Mouse (Mus musculus): ENCODE data around the gene Cfap74. TPM values are rescaled to one million over a fixed set of nuclear protein-coding genes. Genes with fewer than 3 reads are reported as not detected.
A peak's percentile ranks its signal among the peaks of the same experiment; 100 is the strongest.

The Cfap74 gene
- total RNA-seq, 2 experiments from 2014 or later, result 15.1 to 17.7 TPM

DNA sequence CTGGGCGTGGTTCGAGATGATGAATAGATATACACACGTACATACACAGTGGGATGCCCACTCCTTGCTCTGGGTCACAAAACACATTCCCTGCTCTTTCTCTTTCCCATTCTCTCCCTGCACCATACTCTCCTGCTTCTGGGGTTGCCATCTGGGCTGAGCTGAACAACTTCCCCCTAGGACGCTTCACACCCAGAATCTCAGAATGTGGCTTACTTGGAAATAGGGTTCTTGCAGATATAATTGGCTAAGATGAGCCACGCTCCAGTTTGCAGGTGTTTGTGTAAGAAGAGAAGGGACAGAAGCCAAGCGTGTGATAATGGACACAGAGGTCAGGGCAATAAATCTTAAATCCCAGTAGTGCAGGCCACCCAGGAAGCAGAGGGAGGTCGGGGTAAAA lies 27.0 kb upstream of the Cfap74 start:
- TF ChIP-seq CTCF (IDR thresholded peaks at IDR 0.05), result no peak
- Histone ChIP-seq H3K27ac (peak overlapping the region; percentile 92), H3K4me3 (no peak overlapping the region)
- intact Hi-C loops (cut with DNase I), result no loop called here
- no peak for DNase-seq (ENCODE audit: extremely low spot score in 1 of 2, low spot score in 2 of 2)

DNA sequence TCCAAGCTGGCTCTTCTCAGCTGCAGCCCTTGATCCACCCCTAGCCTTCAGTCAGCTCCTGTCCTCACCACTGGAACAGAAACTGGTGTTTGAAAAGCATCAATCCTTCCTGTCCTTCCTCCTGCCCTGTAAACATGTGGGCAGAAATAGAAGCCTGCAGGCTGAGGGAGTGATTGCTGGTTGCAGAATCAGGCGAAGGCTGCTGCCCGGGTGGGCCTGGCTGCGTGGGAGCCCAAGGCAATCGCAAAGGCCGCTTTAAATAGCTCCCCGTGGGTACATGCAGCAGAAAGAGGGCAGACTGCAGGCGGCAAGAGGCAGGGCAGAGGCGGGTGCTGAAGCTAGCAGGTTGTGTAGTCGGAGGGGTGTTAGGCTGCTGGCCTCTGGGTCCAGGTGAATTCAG lies 26.2 kb upstream of the Cfap74 start:
- peak; percentile 65 to 69 for DNase-seq (ENCODE audit: extremely low spot score in 1 of 2, low spot score in 2 of 2)
- peak overlapping the region; percentile 92 for H3K27ac ChIP-seq
- H3K4me3 ChIP-seq, result no peak overlapping the region
- no peak; the same call in 1 of the 2 replicates for TF ChIP-seq CTCF (IDR thresholded peaks at IDR 0.05)
- intact Hi-C loops (cut with DNase I), result no loop called here

DNA sequence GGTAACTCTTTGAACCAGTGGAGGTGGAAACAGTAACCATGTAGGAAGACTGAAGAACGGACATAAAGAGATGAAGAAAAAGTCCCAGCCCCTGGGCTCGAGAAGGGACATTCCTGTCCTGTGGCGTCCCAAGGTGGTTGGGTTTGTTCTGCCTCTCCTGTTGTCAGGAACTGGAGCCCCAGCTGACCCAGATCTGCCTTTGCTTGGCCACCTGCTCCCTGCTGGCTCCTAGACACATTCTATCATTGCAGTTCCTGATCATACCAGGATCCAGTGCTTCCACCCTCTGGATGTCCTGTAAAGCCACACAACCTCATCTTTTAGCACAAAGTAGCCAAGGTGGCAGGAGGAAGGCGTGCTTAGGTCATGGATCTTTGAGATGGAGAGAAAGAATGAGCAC lies 25.7 kb upstream of the Cfap74 start:
- Histone ChIP-seq H3K4me3 (no peak overlapping the region), H3K27ac (peak overlapping the region; percentile 92)
- no peak for DNase-seq (ENCODE audit: extremely low spot score in 1 of 2, low spot score in 2 of 2)
- no peak for TF ChIP-seq CTCF (IDR thresholded peaks at IDR 0.05)
- intact Hi-C loops (cut with DNase I), result no loop called here

DNA sequence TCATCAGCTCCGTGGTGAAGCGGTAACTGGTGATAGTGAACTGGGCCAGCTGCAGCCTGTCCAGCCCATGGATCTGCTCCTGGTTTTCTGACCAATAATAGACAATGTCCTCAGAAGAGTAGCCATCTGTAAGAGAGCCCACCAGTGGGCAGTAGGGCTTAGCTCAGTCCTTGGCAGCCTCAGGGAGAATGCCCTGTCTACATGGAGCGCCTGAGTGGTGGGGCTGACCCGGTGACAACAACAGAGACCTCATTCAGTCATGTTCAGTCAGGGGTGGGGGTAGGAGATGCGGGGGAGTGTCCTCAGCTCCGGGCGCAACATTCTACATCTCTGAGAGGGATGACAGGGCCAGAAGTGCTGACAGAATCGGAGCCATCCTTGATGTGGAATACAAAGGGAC lies 21.8 kb upstream of the Cfap74 start:
- DNase-seq (ENCODE audit: extremely low spot score in 1 of 2, low spot score in 2 of 2), result no peak
- Histone ChIP-seq H3K4me3 (no peak overlapping the region), H3K27ac (no peak overlapping the region)
- no peak for TF ChIP-seq CTCF (IDR thresholded peaks at IDR 0.05)
- intact Hi-C loops (cut with DNase I), result no loop called here

DNA sequence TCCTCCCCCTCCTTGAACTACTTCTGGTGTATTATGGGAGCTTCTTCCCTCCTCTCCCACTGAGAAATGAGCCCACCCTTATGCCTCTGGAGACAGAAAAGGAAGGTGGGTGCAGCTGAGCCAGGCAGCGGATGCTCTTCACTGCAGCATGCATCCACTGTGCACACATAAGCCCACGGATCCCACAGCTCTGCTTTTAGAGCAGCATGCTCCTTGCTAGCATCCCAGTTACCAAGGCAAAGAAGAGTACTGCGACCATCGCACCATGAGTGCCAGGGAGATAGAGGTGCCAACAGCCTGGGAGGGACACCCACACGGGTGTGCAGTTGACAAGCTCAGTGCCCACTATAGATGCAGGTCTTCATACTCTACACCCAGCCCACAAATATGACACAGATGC lies 13.5 kb upstream of the Cfap74 start:
- intact Hi-C loops (cut with DNase I), result no loop called here
- H3K27ac ChIP-seq, result peak overlapping the region; percentile 76
- DNase-seq (ENCODE audit: extremely low spot score in 1 of 2, low spot score in 2 of 2), result peak; percentile 55 to 56
- H3K4me3 ChIP-seq, result peak overlapping the region; percentile 77
- no peak for TF ChIP-seq CTCF (IDR thresholded peaks at IDR 0.05)

DNA sequence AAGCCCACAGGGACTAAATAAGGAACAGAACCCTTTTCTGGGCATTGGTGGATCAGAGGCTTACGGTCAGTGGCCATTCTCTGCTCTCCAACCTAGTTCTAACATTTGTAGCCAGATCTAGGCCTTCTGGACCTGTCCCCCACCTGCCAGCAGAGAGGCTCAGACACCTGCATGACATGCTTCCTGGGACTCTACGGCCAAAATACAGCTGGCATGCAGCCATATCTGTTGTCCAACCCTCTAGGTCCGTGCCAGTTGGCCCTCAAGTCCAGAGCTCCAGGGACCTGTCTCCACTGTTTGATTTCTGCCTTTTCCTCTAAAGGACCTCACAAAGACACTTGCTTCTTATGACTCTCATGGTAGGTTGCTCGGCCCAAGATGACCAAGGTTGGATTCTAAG lies 12.2 kb upstream of the Cfap74 start:
- no peak for TF ChIP-seq CTCF (IDR thresholded peaks at IDR 0.05)
- Histone ChIP-seq H3K27ac (peak overlapping the region; percentile 76), H3K4me3 (peak overlapping the region; percentile 77)
- no peak for DNase-seq (ENCODE audit: extremely low spot score in 1 of 2, low spot score in 2 of 2)
- intact Hi-C loops (cut with DNase I), result no loop called here

DNA sequence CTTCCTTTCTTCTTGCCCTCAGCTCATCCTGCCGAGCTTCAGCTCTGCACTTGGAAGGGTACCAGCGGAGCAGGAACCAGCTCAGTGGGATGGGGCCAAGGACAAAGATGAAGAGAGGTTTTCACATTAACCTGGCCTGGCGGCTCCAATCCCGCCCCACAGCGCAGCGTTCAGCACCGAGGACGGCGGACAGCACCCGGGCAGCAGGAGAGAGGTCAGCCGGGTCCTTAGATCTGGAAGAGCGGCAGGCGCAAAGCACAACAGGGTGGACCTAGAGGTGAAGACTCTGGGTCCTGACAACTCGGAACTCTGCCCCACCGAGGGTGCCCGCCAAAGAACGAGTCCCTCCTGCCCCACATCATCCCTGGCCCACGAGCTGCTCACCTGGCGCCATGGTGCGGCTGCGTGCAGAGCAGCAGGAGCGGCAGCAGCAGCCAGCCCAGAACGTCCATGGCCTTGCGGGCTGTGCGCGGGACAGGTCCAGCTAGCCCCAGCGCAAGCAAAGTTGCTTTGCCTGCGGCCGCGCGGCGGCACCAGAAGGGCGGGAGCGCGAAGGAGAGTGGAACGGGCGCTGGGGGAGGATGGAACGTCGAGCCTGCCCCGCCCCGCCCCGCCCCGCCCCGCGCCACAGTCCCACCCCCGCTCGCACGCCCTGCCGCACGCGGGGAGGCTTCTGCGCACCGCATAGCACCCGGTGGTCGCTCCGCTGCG lies 11.3 kb upstream of the Cfap74 start, which contains the start of gene Gabrd:
Gene Gabrd (minus strand): TSS at position 602 of the 711 bp plus-strand sequence.
- intact Hi-C loops (cut with DNase I), result no loop called here
- peak; percentile 58 to 69 for DNase-seq (ENCODE audit: extremely low spot score in 1 of 2, low spot score in 2 of 2)
- peak within 1 kb of the TSS; percentile 76 for H3K27ac ChIP-seq

DNA sequence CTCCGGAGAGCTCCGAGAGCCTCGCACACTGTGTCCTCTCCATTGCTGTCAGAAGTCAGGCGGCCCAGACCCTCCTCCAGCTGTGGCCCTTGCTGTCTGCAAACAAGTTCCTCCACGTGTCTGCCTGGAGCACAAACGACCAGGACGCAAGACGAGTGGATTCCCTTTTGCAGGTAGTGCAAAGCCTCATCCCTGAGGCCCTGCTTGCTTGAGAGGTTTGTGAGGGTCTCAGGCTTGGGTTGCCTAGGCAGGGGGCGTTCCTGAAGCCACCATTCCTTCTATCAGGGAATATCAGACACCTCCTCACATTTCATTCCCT lies 10.8 kb upstream of the Cfap74 start:
- Histone ChIP-seq H3K27ac (peak overlapping the region; percentile 50; the same call in 1 of the 2 replicates), H3K4me3 (peak overlapping the region; percentile 77)
- no peak for TF ChIP-seq CTCF (IDR thresholded peaks at IDR 0.05)
- intact Hi-C loops (cut with DNase I), result no loop called here
- no peak for DNase-seq (ENCODE audit: extremely low spot score in 1 of 2, low spot score in 2 of 2)

More for the DNA sequence above, 11.3 kb upstream of the Cfap74 start, which contains the start of gene Gabrd:
- peak within 1 kb of the TSS; percentile 77 for H3K4me3 ChIP-seq
- no peak for TF ChIP-seq CTCF (IDR thresholded peaks at IDR 0.05)

DNA sequence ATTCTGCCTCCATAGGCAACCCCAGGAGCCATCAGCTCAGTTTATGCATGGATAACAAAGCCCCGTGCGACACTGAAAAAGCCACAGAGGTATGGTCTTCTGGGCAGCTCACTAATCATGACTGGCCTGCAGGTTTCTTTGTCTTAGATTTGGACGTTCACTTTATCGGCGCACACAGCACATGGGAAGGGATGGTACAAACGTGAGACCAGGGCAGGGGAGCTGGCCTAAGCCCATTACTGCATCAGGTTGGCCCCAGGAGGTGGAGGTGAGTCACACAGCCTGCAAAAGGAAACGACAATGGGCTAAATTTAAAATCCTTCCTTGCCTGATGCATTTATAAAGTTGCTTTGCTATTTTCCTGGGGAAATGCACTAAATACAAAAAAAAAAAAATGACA lies 7.9 kb upstream of the Cfap74 start:
- Histone ChIP-seq H3K4me3 (no peak overlapping the region), H3K27ac (no peak overlapping the region)
- intact Hi-C loops (cut with DNase I), result no loop called here
- TF ChIP-seq CTCF (IDR thresholded peaks at IDR 0.05), result no peak
- no peak for DNase-seq (ENCODE audit: extremely low spot score in 1 of 2, low spot score in 2 of 2)

DNA sequence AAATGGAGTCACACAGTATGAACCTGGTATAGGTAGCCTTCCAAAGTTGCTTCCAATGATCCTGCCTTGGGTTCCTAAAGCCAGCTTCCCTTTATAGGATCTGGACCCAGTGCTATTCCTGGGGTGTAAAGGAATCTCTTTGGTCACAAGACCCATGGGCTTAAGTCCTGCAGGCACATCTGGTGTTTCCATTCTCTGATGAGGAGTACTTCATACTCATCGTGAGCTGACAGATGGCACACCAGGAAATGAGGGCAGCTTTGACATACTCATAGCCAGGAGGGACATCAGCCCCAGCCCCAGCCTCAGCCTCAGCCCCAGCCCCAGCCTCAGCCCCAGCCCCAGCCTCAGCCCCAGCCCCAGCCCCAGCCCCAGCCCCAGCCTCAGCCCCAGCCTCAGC lies 6.5 kb upstream of the Cfap74 start:
- no peak overlapping the region for H3K27ac ChIP-seq
- H3K4me3 ChIP-seq, result no peak overlapping the region
- intact Hi-C loops (cut with DNase I), result no loop called here
- no peak for DNase-seq (ENCODE audit: extremely low spot score in 1 of 2, low spot score in 2 of 2)
- TF ChIP-seq CTCF (IDR thresholded peaks at IDR 0.05), result no peak

DNA sequence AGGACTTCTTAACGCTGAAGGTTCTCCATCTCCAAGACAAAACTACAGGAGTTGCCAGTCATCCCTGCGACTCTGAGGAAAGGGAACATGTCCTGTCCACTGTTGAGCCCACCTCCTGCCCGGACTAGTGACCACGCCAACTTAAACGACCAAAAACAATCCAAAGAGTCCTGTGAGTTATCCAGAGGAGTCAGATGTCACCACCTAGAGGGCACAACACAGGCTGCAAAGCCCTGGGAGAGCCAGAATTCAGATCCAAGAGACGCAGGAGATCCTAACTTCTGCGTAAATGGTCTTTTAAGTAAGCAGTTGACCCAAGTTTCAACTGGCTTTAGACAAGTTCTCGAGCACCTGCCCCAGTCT lies 314 bp upstream of the Cfap74 start:
- peak; percentile 39 for TF ChIP-seq CTCF (IDR thresholded peaks at IDR 0.05)
- no peak for DNase-seq (ENCODE audit: extremely low spot score in 1 of 2, low spot score in 2 of 2)
- peak overlapping the region; percentile 75 for H3K4me3 ChIP-seq
- intact Hi-C loops (cut with DNase I), result no loop called here
- H3K27ac ChIP-seq, result peak overlapping the region; percentile 86

DNA sequence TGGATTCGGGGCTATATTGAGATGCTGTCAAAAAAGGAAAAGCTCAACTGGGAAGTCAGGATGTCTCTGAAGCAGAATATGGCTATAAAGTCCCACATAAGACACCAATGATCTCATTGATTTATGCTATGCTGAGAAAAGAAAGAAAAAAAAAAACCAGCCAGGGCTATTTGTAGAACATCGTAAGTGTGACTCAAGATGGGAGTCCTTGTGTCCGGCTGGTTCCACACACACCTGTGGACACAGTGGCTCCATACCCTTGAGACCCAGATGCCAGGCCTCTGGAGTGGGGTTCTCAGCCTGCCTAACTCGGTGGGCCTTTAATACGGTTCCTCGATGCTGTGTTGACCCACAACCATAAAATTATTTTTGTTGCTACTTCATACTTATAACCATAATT lies 3.1 kb downstream of the Cfap74 start:
- intact Hi-C loops (cut with DNase I), result no loop called here
- DNase-seq (ENCODE audit: extremely low spot score in 1 of 2, low spot score in 2 of 2), result no peak
- Histone ChIP-seq H3K4me3 (no peak overlapping the region), H3K27ac (no peak overlapping the region)
- no peak for TF ChIP-seq CTCF (IDR thresholded peaks at IDR 0.05)

DNA sequence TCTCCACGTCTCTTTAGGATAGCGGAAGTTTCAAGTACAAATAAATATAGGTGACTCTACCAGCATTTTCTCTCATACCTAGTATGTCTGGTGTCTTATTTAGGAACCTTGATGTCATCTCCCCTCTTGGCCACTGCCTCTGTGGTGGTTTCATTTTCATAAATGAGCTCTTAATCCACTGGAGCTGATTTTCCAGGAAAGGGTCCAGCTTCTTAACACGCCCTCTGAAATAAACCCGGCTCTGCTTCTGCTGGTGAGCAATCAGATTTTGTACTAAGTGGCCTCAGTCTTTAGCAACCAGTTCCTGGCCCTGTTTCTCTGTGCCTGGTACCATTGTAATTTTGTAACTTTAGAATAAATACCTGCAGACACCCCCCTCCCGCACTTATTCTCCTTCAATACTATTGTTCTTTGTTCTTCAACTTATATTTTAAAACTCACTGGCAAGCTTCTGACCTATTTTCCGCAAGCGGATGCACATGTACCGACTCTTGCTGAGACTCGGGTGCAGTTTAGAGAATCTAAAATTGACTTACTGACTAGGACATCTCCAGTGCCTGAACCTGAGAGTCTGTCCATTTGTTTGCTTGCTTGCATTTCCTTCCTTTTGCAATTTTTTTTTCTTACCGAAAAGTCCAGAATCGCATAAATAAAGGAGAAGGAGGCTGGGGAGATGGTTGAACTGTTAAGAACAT lies 4.8 kb downstream of the Cfap74 start:
- no peak overlapping the region for H3K27ac ChIP-seq
- H3K4me3 ChIP-seq, result no peak overlapping the region
- no peak for TF ChIP-seq CTCF (IDR thresholded peaks at IDR 0.05)
- intact Hi-C loops (cut with DNase I), result no loop called here
- no peak for DNase-seq (ENCODE audit: extremely low spot score in 1 of 2, low spot score in 2 of 2)
